Mouse (Mus musculus) CH12.LX (cell line): ENCODE results near the gene B430306N03Rik. TPM values are rescaled to one million over a fixed set of nuclear protein-coding genes. Genes with fewer than 3 reads are reported as not detected.

Source experiments
- DNase-seq: peaks from one replicate; pipeline ENCODE4 v3.0.0-alpha.2; 2013; ENCODE audit errors: extremely low read depth
- H3K27ac ChIP-seq: 2 replicates; pipeline ENCODE4 v1.5.1; 2012; ENCODE audit warnings: low read depth, mild to moderate bottlenecking, control low read depth, moderate library complexity; ENCODE audit not compliant: insufficient read depth
- H3K27me3 ChIP-seq: replicated peaks from 2 replicates; pipeline ENCODE3; 2012; ENCODE audit warnings: inconsistent platforms
- H3K36me3 ChIP-seq, 2 experiments: replicated peaks in 1 of 2; 2 replicates each; pipeline versions ENCODE3 to v1.6.1; 2012; ENCODE audit warnings: inconsistent platforms in 1 of 2, low read length in 1 of 2, mild to moderate bottlenecking in 1 of 2, mixed read lengths in 1 of 2, moderate library complexity in 1 of 2; ENCODE audit not compliant: control insufficient read depth in 1 of 2, insufficient read depth in 1 of 2
- H3K4me1 ChIP-seq, 2 experiments: 2 replicates each; pipeline ENCODE4 v1.6.1; 2012; ENCODE audit warnings: inconsistent platforms in 1 of 2, moderate library complexity in 1 of 2; ENCODE audit not compliant: insufficient read depth in 2 of 2, control insufficient read depth in 1 of 2
- H3K4me2 ChIP-seq: 2 replicates; pipeline ENCODE4 v1.6.1; 2012; ENCODE audit warnings: low read depth, mild to moderate bottlenecking, control low read depth; ENCODE audit not compliant: poor library complexity, insufficient read depth, severe bottlenecking
- H3K4me3 ChIP-seq, 3 experiments: fragments of 150-350 bp in 1 of 3; sonication (generic) in 1 of 3; replicated peaks in 1 of 3; 2 replicates each; pipeline versions ENCODE3 to v1.5.1; 2011 to 2012; ENCODE audit warnings: low read depth in 2 of 3, low read length in 2 of 3, mild to moderate bottlenecking in 2 of 3, moderate library complexity in 2 of 3, control low read depth in 1 of 3, improper control_type of control experiment in 1 of 3, inconsistent platforms in 1 of 3, mixed read lengths in 1 of 3; ENCODE audit not compliant: poor library complexity in 1 of 3
- H3K79me2 ChIP-seq: replicated peaks from 2 replicates; pipeline ENCODE4 v1.6.1; 2012; ENCODE audit warnings: mild to moderate bottlenecking, moderate library complexity; ENCODE audit not compliant: control insufficient read depth, poor library complexity, insufficient read depth, severe bottlenecking; ENCODE audit errors: extremely low read depth
- H3K9ac ChIP-seq: 2 replicates; pipeline ENCODE4 v1.6.1; 2012; ENCODE audit warnings: low read depth, mild to moderate bottlenecking, control low read depth, moderate library complexity; ENCODE audit not compliant: insufficient read depth
- H3K9me3 ChIP-seq: replicated peaks from 2 replicates; pipeline ENCODE3; 2012; ENCODE audit warnings: low read length, inconsistent platforms, mixed read lengths
- BHLHE40 ChIP-seq: IDR thresholded peaks from 2 replicates; pipeline ENCODE4 v1.6.1; 2011; ENCODE audit warnings: mild to moderate bottlenecking, low read depth, low read length, improper control_type of control experiment
- CHD1 ChIP-seq: IDR thresholded peaks from 2 replicates; pipeline ENCODE4 v1.6.1; 2012; ENCODE audit warnings: low read depth, low read length, improper control_type of control experiment, inconsistent platforms
- E2F4 ChIP-seq: IDR thresholded peaks from 2 replicates; pipeline ENCODE4 v1.6.1; 2011; ENCODE audit warnings: low read depth, low read length, improper control_type of control experiment; ENCODE audit not compliant: insufficient replicate concordance
- ETS1 ChIP-seq: conservative IDR thresholded peaks from 2 replicates; pipeline ENCODE4 v1.6.1; 2012; ENCODE audit warnings: low read depth, mild to moderate bottlenecking, inconsistent platforms, low read length, improper control_type of control experiment, moderate library complexity
- HCFC1 ChIP-seq: IDR thresholded peaks from 2 replicates; pipeline ENCODE4 v1.6.1; 2012; ENCODE audit warnings: low read depth, mild to moderate bottlenecking, inconsistent platforms, low read length, improper control_type of control experiment
- JUND ChIP-seq: conservative IDR thresholded peaks from 2 replicates; pipeline ENCODE4 v1.6.1; 2011; ENCODE audit warnings: low read depth, low read length, improper control_type of control experiment
- KAT2A ChIP-seq: IDR thresholded peaks from 2 replicates; pipeline ENCODE4 v1.6.1; 2012; ENCODE audit warnings: low read length, improper control_type of control experiment, inconsistent platforms; ENCODE audit not compliant: insufficient replicate concordance
- MAFK ChIP-seq: IDR thresholded peaks from 2 replicates; pipeline ENCODE4 v1.6.1; 2011; ENCODE audit warnings: low read length, improper control_type of control experiment; ENCODE audit not compliant: insufficient replicate concordance
- MAX ChIP-seq: IDR thresholded peaks from 2 replicates; pipeline ENCODE4 v1.6.1; 2011; ENCODE audit warnings: low read length, improper control_type of control experiment
- MAZ ChIP-seq: IDR thresholded peaks from 2 replicates; pipeline ENCODE4 v1.6.1; 2012; ENCODE audit warnings: low read depth, mild to moderate bottlenecking, inconsistent platforms, low read length, improper control_type of control experiment, moderate library complexity
- MEF2A ChIP-seq: IDR thresholded peaks from 2 replicates; pipeline ENCODE4 v1.6.1; 2014; ENCODE audit warnings: low read depth, mild to moderate bottlenecking, inconsistent platforms, low read length, improper control_type of control experiment, borderline replicate concordance
- MYC ChIP-seq: IDR thresholded peaks from 2 replicates; pipeline ENCODE4 v1.6.1; 2011; ENCODE audit warnings: low read depth, mild to moderate bottlenecking, improper control_type of control experiment, low read length
- NELFE ChIP-seq: IDR thresholded peaks from 2 replicates; pipeline ENCODE4 v1.6.1; 2011; ENCODE audit warnings: low read depth, low read length, improper control_type of control experiment
- POLR2A ChIP-seq: IDR thresholded peaks from 2 replicates; pipeline ENCODE4 v1.6.1; 2011; ENCODE audit warnings: low read depth, mild to moderate bottlenecking, improper control_type of control experiment, low read length
- POLR2AphosphoS2 ChIP-seq: IDR thresholded peaks from 2 replicates; pipeline ENCODE4 v1.6.1; 2011; ENCODE audit warnings: low read depth, low read length, improper control_type of control experiment
- RCOR1 ChIP-seq: conservative IDR thresholded peaks from 2 replicates; pipeline ENCODE4 v1.6.1; 2012; ENCODE audit warnings: low read depth, mild to moderate bottlenecking, inconsistent platforms, low read length, improper control_type of control experiment
- SIN3A ChIP-seq: IDR thresholded peaks from 2 replicates; pipeline ENCODE4 v1.6.1; 2012; ENCODE audit warnings: low read length, improper control_type of control experiment, inconsistent platforms
- SMC3 ChIP-seq: IDR thresholded peaks from 2 replicates; pipeline ENCODE4 v1.6.1; 2011; ENCODE audit warnings: low read depth, low read length, improper control_type of control experiment
- TCF12 ChIP-seq: IDR thresholded peaks from 2 replicates; pipeline ENCODE4 v1.6.1; 2014; ENCODE audit warnings: low read depth, mild to moderate bottlenecking, inconsistent platforms, low read length, improper control_type of control experiment
- USF2 ChIP-seq: conservative IDR thresholded peaks from 2 replicates; pipeline ENCODE4 v1.6.1; 2011; ENCODE audit warnings: low read depth, low read length, improper control_type of control experiment
- ZC3H11A ChIP-seq: IDR thresholded peaks from 2 replicates; pipeline ENCODE4 v1.6.1; 2012; ENCODE audit warnings: low read depth, mild to moderate bottlenecking, inconsistent platforms, low read length, improper control_type of control experiment
- ZMIZ1 ChIP-seq: IDR thresholded peaks from 2 replicates; pipeline ENCODE4 v1.6.1; 2012; ENCODE audit warnings: low read depth, mild to moderate bottlenecking, inconsistent platforms, low read length, improper control_type of control experiment
- dilution Hi-C: fragments of 300-500 bp; cut with MboI; formaldehyde crosslinking; loops from 2 replicates; pipeline ENCODE4 v1.14.3; 2020; ENCODE audit warnings: low sequenced_read_pairs; ENCODE audit not compliant: extremely low pct_unique_long_range_greater_than_20kb, extremely low pct_ligation_motif_present
- in situ Hi-C: fragments of 300-500 bp; cut with MboI; formaldehyde crosslinking; loops from 3 replicates; pipeline ENCODE4 v1.14.3; 2019; ENCODE audit warnings: low sequenced_read_pairs, low pct_ligation_motif_present, low pct_unique_long_range_greater_than_20kb, mixed read lengths
- polyA plus RNA-seq: library from polyadenylated mRNA; unstranded; fragments of >175 nt; gene quantifications from 2 replicates; pipeline ENCODE4 v1.2.1, GENCODE M21; 2012; ENCODE audit warnings: low read depth; ENCODE audit not compliant: insufficient read length
- total RNA-seq, 2 experiments: library from RNA; depleted of rRNA; stranded (reverse); fragments of 300-350 nt in 1 of 2; fragments of >200 nt in 1 of 2; gene quantifications; 2 replicates each; pipeline ENCODE4 v1.2.3; 2012 to 2014

The B430306N03Rik gene
- total and polyA plus RNA-seq, 3 experiments: 0.08 to 1.0 (median 0.21) TPM

GRCm38 (mm10) chr17:48371621-48372020, 55.7 kb downstream of the B430306N03Rik start:
- in situ Hi-C loops: no loop called here
- Histone ChIP-seq H3K27me3 (peaks cover 11% of the 10 kb centered on the region), H3K36me3 (no peaks in the 10 kb centered on the region), H3K9me3 (peaks cover 6% of the 10 kb centered on the region), H3K4me1 (no peaks in the 10 kb centered on the region), H3K27ac (no peak overlapping the region), H3K9ac (no peak overlapping the region), H3K79me2 (no peaks in the 10 kb centered on the region), H3K4me2 (no peak overlapping the region), H3K4me3 (no peak overlapping the region)
- dilution Hi-C loops: no loop called here
- TF ChIP-seq SIN3A (no peak), MAFK (no peak), ETS1 (no peak), RCOR1 (no peak), CHD1 (no peak), E2F4 (no peak), MEF2A (no peak), USF2 (no peak)
- DNase-seq: no peak

- H3K36me3 ChIP-seq: no peaks in the 10 kb centered on the region
Measured at GRCm38 (mm10) chr17:48372987-48373386, 57.0 kb downstream of the B430306N03Rik start.

GRCm38 (mm10) chr17:48376102-48376501, 60.2 kb downstream of the B430306N03Rik start:
- H3K4me2 ChIP-seq: no peak overlapping the region
- H3K9ac ChIP-seq: no peak overlapping the region
- no peaks in the 10 kb centered on the region for H3K4me1 ChIP-seq
- dilution Hi-C loops: no loop called here
- DNase-seq: no peak
- no peaks in the 10 kb centered on the region for H3K36me3 ChIP-seq
- H3K27ac ChIP-seq: no peak overlapping the region
- peaks cover 6% of the 10 kb centered on the region for H3K9me3 ChIP-seq
- H3K4me3 ChIP-seq: no peak overlapping the region
- no peaks in the 10 kb centered on the region for H3K79me2 ChIP-seq
- H3K27me3 ChIP-seq: peaks cover 11% of the 10 kb centered on the region
- TF ChIP-seq ZC3H11A (no peak), MAX (no peak), MAZ (no peak)
- in situ Hi-C loops: no loop called here

More at GRCm38 (mm10) chr17:48372987-48373386, 57.0 kb downstream of the B430306N03Rik start:
- Histone ChIP-seq H3K9me3 (peaks cover 6% of the 10 kb centered on the region), H3K27ac (no peak overlapping the region), H3K9ac (no peak overlapping the region), H3K4me2 (no peak overlapping the region), H3K79me2 (no peaks in the 10 kb centered on the region), H3K4me3 (no peak overlapping the region), H3K4me1 (no peaks in the 10 kb centered on the region), H3K27me3 (peaks cover 11% of the 10 kb centered on the region)
- DNase-seq: no peak
- TF ChIP-seq ZMIZ1 (no peak), POLR2AphosphoS2 (no peak), TCF12 (no peak), BHLHE40 (no peak), NELFE (no peak), MEF2A (no peak), KAT2A (no peak), HCFC1 (no peak), JUND (no peak), SMC3 (no peak), POLR2A (no peak), MYC (no peak)
- dilution Hi-C loops: no loop called here
- in situ Hi-C loops: no loop called here
